Mouse (Mus musculus): ENCODE data around the gene 4931422A03Rik.
A peak's percentile ranks its signal among the peaks of the same experiment; 100 is the strongest.
"Not testable (repeated sequence)": the region's sequence is repeated elsewhere in the genome, so short reads cannot be mapped to it uniquely, and the experiment has no call there.

The 4931422A03Rik gene

GRCm38 (mm10) chr2:104027458-104028138, 563 bp downstream of the 4931422A03Rik start, which contains the start of gene Fbxo3:
TSS of gene Fbxo3 (plus strand) at chr2:104027721.
- peak; percentile 82 for DNase-seq (ENCODE audit: extremely low read depth, insufficient read length, low spot score)

DNA sequence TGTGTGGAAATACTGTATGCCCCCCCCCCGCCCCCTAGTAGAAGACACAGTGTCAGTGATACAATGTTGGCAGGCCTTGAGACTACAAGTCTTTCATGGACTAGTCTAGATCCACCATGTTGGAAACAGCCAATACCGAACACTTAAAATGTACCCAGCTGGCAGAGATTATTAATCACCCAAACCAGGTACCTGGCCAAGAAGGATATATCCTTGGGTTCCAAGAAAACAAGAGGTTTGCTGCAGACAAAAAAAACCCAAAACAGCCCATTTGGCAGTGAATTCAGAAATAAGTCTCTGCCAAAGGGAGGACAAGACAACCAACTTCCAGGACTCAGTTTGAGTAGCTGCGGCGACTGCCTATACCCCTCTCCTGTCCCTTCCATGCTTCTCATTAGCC, 3.5 kb downstream of the 4931422A03Rik start:
- no peak for DNase-seq (ENCODE audit: extremely low read depth, insufficient read length, low spot score)

DNA sequence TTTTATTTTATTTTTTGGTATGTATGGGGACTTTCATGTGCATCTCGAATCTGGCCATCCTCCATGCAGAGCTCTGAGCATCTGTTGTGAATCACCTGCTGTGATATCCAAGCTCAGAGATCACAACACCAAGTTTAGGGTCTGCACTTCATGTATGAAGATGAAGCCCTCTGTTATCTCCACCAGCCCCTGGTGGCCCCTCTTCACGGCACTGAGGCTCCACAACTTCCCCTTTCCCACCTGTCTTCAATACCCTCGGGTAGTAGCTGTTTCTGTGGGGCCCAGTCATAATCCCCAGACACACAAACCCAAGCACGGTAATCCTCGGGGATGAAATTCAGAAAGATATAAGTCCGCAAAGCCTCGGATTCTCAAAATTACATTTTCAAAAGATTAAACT, 5.1 kb downstream of the 4931422A03Rik start:
- DNase-seq (ENCODE audit: extremely low read depth, insufficient read length, low spot score): no peak

- DNase-seq (ENCODE audit: extremely low read depth, insufficient read length, low spot score): not testable (repeated sequence)
These were observed 19.3 kb downstream of the 4931422A03Rik start for GRCm38 (mm10) chr2:104008853-104009252.

DNA sequence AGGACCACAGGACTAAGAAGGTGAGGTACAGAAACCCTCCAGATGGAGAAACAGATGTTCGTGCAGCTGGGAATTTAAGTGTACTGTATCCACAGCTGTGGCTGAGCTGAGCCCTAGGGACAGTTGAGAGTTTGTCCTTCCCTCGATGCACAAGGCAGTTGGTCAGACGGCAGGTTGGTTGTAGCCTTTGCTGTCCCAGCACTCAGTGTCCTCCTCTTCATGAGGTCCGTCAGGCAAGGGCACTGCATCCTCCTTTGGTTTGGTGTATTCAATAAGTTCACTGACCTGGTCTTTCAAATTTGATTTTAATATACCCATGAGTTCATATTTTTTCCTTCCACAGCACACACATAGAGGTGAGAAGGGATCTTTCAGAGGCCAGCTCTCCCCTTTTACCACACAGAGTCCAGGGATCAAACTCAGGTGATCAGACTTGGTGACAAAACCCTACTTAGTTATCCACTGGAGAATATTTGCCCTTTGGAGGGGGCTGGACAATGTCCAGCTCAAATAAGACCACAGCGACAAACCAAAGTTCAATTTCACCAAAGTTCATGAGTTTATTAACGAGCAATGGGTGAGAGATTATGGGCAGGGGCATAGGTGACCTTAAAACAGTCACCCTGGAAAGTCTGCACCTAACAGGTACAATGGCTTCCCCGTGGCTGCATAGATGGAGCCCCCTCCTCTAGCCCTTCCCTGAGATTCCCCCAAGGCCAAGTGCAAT, 20.2 kb downstream of the 4931422A03Rik start:
- no peak for DNase-seq (ENCODE audit: extremely low read depth, insufficient read length, low spot score)

DNA sequence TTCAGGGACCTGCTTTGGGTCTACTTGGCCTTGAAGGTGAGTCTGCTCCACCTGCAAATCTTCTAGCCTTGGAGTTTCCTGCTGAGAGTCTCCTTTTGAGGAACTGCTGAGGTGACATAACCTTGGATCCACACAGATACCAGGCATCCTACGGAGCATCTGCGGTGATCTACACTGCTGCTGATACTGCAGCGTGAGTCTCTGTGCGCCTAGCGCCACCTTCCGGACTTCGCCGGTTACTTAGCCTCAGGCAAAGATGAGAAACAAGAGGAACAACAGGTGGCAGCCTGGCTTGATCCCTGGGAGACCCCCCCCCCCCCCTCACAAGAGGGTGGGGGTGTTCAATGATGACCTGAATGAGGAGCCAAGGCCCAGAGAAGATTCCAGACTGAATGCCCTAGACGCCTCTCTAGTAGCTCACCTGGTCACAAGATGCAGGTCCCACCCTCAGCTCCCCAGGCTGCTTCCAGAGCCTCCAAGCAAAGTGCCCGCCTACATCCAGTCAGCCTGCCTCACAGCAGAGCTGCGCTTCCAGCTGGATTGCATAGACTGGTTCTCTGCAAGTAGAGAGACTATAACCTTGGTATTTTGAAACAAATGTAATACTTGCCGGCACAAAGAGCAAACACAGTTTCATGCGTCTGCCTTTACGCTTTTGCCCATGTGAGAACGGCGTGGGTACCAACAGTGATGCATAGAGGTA, 25.3 kb downstream of the 4931422A03Rik start:
- no peak for DNase-seq (ENCODE audit: extremely low read depth, insufficient read length, low spot score)

DNA sequence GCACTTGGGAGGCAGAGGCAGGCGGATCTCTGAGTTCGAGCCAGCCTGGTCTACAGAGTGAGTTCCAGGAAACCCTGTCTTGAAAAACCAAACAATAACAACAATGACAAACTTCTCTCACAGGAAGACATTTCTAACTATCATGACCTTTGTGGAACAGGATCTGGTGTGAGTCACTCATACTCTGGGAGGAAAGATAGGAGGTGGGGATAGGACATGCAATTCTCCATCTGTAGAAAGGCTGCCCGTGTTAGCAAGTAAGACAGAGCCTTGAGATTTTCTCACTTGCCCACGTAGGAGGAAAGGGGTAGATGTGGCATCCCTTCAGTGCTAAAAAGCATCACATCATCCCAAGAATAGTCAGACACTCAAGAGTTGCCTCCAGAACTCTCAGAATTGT, 26.3 kb downstream of the 4931422A03Rik start:
- no peak for DNase-seq (ENCODE audit: extremely low read depth, insufficient read length, low spot score)

DNA sequence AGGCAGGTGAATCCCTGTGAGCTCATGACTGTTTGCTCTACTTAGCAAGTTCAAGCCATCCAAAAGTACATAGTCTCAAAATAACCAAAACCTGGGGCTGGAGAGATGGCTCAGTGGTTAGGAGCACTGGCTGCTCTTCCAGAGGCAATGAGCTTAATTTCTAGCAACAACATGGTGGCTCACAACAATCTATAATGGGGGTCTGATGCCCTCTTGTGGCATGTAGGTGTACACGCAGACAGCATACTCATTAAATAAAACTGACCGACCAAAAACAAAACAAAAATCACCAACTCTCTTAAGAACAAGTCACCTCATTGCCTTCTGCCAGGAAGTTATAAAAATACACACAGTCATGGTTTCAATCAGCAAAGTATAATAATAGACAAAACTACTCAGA, 27.1 kb downstream of the 4931422A03Rik start:
- DNase-seq (ENCODE audit: extremely low read depth, insufficient read length, low spot score): peak; percentile 5

DNA sequence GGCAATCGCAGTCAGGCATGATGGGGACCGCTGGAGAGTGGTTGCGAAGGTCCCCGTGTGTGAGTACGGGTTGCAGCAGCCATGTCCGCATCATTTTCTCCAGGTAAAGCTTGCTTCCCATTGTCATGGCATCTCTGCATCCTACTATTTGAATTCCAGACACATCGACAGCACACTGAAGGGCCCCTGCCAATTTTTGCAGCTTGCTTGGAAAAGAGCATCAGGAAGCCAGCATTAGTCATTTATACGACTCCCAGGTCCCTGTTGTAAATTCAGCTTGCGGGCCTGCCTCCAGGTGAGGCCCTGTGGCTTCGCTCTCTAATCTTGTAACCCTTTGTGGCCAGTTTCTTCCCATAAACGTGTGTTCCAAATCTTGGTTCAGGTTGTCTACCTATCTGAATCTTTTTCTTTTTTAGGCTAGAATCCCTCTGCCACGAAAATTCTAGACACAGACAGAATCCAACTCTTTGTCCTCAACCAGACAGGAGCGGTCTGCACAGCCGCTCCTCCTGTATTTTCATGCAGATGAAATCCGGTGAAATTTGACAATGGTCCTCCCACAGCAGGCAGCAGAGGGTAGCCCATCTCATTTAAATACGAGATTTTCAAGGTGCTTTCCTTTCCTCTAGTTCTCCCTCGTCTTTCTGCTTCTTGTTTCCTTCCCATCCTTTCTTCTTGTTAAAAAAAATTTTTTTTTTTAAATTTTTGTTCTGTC, 35.4 kb downstream of the 4931422A03Rik start:
- DNase-seq (ENCODE audit: extremely low read depth, insufficient read length, low spot score): no peak

GRCm38 (mm10) chr2:103992162-103992561, 36.0 kb downstream of the 4931422A03Rik start:
- DNase-seq (ENCODE audit: extremely low read depth, insufficient read length, low spot score): no peak

DNA sequence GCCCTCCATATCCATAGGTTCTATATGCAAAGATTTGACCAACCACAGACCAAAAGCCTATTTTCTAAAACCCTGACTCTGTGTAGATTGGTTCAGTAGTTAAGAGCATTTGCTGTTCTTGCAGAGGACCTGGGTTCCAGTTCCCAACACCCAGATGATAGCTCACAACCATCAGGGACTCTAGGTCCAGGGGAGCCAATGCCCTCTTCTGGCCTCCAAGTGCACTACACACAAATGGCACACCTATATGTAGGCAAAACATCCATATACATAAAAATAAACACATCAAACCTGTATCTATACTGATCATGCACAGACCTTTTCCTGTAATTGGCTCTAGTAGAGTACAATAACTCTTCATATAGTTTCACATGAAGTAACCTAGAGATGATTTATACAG, 36.9 kb downstream of the 4931422A03Rik start:
- DNase-seq (ENCODE audit: extremely low read depth, insufficient read length, low spot score): no peak

GRCm38 (mm10) chr2:103989724-103990123, 38.4 kb downstream of the 4931422A03Rik start:
- DNase-seq (ENCODE audit: extremely low read depth, insufficient read length, low spot score): no peak

DNA sequence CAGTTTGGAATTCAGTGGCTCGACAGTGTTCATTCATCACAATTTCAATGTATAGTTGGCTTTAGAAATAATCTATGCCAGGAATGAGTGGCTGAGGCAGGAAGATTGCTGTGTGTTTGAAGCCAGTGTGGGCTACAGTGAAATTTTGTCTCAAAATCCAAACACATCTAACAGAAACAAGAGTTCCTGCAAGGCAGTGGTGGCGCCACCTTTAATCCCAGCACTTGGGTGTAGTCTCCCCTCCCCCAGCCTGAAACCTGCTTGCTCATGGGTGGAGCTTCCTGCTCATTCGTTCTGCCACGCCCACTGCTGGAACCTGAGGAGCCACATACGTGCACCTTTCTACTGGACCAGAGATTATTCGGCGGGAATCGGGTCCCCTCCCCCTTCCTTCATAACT, 40.6 kb downstream of the 4931422A03Rik start:
- DNase-seq (ENCODE audit: extremely low read depth, insufficient read length, low spot score): not testable (repeated sequence)

GRCm38 (mm10) chr2:103983146-103983545, 45.0 kb downstream of the 4931422A03Rik start:
- DNase-seq (ENCODE audit: extremely low read depth, insufficient read length, low spot score): no peak

DNA sequence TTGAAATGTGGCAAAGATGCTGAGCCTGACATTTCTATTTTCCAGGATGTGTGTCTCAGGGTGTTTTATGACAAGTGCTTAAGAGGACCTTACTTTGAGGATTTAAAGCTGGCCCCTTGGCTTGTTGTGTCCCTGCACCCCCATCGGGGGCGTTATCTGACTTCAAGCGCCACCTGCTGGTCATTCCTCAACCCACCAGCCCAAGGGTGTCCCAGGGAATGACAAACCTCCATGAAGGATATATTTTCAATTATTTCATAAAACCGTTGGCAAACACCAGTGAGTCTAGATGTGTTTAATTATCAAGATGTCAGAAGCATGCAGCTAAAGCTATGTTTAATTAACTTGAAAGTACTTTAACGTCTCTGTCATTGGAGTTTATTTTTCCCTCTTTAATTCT, 45.9 kb downstream of the 4931422A03Rik start:
- no peak for DNase-seq (ENCODE audit: extremely low read depth, insufficient read length, low spot score)

- DNase-seq (ENCODE audit: extremely low read depth, insufficient read length, low spot score): no peak
These were observed 50.4 kb downstream of the 4931422A03Rik start for GRCm38 (mm10) chr2:103977716-103978115.

- no peak for DNase-seq (ENCODE audit: extremely low read depth, insufficient read length, low spot score)
These were observed 50.9 kb downstream of the 4931422A03Rik start for GRCm38 (mm10) chr2:103977216-103977615.

GRCm38 (mm10) chr2:103975904-103976303, 52.3 kb downstream of the 4931422A03Rik start:
- no peak for DNase-seq (ENCODE audit: extremely low read depth, insufficient read length, low spot score)

DNA sequence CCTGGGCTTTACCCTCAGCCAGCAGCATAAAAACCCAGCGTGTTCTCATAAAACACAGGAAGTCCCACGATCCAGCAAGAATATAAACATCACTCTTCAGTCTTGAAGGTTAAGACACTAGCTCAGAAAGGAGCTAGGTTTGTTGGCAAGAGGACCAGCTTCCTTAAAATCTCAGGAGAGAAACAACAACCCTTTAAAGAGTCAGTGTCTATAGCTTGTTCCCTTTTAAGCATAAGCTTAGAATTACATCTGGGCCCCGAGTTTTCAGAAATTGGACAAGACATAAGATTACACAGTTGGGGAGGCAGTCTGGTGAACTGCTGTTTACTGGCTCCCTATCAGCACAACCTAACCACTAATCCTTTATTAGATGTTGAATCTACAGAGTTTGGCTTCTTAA, 56.3 kb downstream of the 4931422A03Rik start:
- no peak for DNase-seq (ENCODE audit: extremely low read depth, insufficient read length, low spot score)

GRCm38 (mm10) chr2:103970791-103971649, 57.1 kb downstream of the 4931422A03Rik start:
- no peak for DNase-seq (ENCODE audit: extremely low read depth, insufficient read length, low spot score)

Measured in 3134 (cell line).